Mouse (Mus musculus) gonadal fat pad, adult 2 months (tissue): Measurements from ENCODE around the gene Elof1. TPM values are rescaled to one million over a fixed set of nuclear protein-coding genes. Genes with fewer than 3 reads are reported as not detected.
"Not testable (repeated sequence)": the region's sequence is repeated elsewhere in the genome, so short reads cannot be mapped to it uniquely, and the experiment has no call there.

ENCODE experiments used
- DNase-seq: peaks from one replicate; pipeline ENCODE4 v3.0.0-alpha.2; 2012; ENCODE audit warnings: low read depth
- polyA plus RNA-seq: library from polyadenylated mRNA; depleted of rRNA; stranded (reverse); fragments of >200 nt; gene quantifications from 2 replicates; pipeline ENCODE4 v1.2.3, GENCODE M21; 2012; rRNA removed

Gene Elof1
- polyA plus RNA-seq, 1 experiment: 171 TPM

DNA sequence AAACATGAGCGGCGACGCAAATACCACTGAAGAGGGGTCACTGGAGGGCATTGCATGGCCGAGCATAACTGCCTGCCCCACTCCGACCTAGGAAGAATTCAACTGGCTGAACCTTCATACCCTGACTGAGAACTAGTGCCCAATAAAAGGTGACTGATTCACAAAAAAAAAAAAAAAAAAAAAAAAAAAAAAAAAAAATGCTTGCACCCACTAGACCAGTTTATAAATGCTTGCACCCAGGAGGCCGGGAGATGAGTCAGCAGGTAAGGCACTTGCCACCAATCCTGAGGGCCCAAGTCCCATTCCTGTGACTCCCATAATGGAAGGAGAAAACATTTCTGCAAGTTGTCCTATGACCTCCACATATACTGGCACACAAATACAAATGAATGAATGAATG is 24.2 kb downstream of the Elof1 start:
- no peak for DNase-seq

DNA sequence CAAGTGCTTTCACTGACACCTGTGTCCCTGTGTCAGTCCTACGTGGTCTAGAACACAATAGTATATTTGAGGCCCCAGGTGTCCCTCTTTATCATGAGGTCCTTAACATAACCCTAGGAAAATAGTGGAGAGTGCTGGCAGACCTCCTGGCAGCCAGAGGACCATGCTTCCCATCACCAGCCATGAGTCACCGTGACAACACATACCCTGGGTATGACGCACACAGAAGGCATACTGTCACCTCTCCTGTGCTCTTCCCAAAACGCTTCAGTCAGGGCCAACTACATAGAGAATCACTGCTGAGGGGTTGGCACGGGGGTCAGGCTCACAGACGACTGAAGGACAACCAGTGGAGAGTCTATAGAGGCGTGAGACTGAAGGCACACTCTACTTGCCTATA is 27.0 kb downstream of the Elof1 start:
- no peak for DNase-seq

DNA sequence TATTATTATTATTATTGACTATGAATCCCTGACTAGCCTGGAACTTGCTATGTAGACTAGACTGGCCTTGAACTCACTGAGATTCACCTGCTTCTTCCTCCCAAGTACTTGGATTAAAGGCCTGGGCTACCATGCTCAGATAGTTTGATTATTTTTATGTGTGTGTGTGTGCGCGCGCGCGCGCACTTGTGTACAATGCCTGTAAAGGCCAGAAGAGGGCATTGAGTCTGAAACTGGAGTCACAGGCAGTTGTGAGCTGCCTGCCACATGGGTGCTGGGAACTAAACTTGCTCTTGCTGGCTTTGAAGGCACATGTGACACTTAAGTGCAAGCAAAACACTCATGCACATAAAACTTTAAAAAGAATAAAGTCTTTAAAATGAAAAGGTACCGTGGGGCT is 27.7 kb downstream of the Elof1 start:
- DNase-seq: no peak

DNA sequence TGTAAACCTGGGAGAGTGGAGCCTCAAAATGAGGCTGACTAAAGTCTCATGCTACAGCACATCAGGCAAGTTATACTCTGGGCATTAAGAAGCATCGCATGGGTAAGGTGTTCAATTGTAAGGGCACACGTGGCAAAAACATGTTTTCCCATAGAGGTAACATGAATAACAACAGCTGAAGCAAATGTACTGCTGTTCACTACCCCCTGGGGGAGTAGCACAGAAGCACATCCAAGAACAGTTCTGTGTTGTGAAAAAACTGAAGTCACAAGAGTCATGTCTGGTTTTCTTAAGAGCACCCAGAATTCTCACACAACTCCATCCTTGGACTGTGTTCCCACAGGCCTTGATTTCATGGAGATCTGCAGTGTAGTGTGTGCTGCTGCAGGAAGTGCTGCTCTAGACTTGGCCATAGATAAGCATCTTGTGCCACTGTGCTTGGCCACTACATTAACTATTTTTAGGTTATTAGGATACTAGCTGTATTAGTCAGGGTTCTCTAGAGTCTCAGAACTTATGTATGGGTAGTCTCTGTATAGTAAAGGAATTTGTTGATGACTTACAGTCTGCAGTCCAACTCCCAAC is 29.8 kb downstream of the Elof1 start:
- DNase-seq: no peak

DNA sequence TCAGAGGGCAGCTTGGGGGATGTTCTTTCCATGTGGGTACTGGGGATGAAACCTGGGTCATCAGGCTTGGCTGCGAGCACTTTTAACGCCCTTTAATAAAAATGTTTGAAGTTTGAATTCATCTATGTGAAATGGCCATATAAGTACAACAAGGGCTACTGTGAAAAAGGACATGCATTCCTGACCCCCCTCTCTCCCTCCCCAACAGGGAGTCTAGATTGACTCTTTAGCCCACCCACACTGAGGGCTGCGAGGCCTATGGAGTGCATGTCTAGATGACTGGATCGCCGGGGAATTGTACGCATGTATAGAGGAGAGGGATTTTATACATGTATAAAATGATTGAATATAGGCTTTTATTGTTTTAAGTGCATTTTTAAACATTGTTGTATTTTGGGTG is 31.0 kb downstream of the Elof1 start:
- DNase-seq: no peak

DNA sequence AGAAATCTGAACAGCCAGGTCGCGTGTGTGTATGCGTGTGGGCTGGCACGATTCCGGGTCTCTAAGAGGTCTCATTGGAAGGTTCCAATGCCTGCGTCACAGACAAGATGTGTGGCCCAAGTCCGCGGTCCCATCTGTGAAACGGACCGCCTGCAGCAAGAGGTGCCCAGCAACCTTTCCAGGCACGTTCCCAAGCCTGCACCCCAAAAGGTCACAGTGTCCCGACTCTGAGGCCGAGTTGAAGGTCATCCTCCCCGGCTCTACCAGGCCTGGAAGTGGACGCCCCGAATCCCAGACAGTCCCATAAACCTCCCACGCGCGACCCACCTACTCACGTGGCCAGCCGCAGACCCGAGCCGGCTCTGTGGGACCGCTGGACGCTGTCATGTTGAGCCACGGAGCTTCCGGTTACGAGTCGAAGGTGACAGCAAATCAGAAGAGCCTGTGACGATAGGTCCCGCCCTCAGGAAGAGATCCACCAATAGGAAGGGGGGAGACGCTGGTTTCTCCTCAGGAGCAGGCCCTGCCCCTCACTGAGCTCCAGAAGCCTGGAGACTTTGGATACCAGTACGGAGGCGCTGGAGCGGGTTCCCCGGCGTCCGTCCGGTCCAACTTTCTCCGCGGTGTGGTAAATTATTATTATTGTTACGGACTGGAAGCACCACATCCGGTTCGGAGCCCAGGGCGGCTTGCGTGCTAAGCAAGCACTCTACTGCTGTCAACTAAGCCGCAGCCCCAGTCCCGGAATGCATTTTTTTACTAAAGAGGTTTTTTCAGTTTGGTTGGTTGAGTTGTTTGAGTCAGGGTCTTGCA is 31.7 kb downstream of the Elof1 start, which contains the start of gene Ecsit:
Gene Ecsit, minus strand, starts transcription at position 417 of the 813 bp plus-strand sequence.
- peak; percentile 89 for DNase-seq

DNA sequence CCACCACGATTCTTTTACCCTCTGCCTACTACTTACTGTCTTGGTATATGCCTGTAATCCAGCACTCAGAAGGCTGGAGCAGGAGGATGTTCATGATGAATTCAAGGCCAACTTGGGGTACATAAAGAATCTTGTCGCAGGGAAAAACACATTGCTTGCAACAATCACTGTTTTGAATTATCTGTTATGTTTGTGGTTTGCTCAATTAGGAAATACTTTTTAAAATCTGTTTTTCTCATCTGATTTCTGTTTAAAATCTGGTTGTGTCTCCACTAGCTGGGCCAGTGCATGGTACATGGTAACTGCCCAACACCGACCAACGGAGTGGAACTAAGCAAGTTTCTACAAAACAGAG is 32.3 kb downstream of the Elof1 start:
- DNase-seq: no peak

DNA sequence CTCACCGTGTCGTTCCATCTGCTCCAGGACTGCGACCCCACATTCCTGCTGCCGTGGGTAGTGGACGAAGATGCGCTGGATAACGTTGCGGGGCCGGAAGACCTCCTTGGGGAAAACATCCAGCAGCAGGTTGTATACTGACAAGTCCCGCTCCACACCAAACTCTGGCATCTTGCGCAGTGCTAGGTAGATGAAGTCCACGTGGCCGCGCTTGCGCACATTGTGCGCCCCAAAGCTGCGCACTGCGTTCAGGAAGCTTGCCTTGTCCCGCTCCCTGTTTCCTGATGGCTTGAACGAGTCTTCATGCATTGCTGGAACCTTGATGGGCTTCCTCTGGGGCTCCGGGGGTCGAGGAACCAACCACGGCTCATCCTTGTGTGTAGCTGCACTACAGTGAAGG is 40.7 kb downstream of the Elof1 start:
- DNase-seq: no peak

DNA sequence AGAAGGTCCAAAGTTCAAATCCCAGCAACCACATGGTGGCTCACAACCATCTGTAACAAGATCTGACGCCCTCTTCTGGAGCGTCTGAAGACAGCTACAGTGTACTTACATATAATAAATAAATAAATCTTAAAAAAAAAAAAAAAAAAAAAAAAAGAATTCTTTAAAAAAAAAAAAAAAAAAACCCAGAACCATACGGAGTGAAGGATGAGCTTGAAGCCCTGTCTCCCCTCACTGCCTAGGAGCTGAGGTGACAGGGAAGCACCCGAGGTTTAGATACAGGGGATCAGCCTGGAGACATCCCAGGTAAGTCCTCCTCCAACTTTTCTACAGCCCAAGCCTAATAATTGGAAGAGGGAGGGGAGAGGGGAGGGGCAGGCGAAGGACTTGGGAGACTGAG is 41.2 kb downstream of the Elof1 start:
- DNase-seq: not testable (repeated sequence)

DNA sequence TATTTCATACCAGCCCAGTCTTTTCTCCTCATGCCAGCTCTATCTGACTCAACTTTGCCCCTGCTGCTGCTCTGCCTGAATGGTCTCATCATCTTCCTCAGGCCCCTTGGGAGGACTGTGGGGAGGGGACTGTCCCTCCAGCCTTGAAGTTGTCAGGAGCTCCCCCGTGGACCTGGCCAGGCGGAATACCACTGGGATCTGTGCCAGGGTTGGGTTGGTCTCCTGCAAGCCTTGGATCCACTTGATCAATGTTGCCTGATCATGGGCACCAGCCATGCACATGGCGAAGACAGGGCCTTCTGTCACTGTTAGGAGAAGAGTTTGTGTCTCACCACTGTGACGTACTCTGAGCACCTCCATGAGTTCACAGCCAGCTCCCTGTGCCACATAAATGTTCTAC is 44.7 kb downstream of the Elof1 start:
- DNase-seq: no peak

DNA sequence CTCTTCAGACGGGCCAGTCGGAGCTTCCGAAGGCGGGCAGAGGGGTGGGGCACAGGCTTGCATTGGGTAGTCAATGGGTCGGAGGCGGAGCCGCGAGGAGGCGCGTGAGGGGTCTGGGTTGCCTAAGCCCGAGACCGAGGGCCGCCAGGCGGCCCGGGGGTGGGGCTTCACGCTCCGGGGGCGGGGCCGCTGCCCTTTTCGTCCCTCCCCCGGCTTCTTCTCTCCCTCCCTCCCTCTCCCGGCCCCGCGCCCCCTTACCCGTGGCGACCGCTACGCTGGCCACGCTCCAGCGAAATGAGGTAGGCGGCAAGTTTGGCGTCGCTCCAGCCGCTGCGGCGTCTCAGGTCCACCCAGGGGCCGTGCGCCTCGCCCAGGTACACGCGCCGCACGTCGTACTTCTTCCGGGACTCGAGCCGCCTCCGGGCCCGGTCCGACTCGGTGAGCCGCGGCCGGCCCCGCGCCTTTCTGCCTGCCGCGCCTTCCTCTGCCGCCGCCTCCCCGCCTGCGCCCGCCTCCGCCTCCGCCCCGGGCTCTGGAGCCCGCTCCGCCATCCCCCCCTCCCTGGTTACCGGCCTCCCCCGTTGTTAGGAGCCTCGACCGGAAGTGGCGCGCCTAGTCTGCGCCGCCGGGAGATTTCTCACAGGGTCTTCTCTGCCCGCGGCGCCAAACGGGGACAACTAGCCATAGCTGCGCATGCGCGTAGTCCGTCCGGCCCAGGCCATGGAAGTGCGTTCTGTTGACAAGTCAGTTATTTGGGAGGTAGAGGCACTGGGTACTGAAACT is 46.0 kb downstream of the Elof1 start, which contains the start of the genes Gm49318 and Zfp653:
Gene Gm49318, minus strand, starts transcription at position 469 of the 783 bp plus-strand sequence.
Gene Zfp653, minus strand, starts transcription at position 586 of the 783 bp plus-strand sequence.
- DNase-seq: no peak

DNA sequence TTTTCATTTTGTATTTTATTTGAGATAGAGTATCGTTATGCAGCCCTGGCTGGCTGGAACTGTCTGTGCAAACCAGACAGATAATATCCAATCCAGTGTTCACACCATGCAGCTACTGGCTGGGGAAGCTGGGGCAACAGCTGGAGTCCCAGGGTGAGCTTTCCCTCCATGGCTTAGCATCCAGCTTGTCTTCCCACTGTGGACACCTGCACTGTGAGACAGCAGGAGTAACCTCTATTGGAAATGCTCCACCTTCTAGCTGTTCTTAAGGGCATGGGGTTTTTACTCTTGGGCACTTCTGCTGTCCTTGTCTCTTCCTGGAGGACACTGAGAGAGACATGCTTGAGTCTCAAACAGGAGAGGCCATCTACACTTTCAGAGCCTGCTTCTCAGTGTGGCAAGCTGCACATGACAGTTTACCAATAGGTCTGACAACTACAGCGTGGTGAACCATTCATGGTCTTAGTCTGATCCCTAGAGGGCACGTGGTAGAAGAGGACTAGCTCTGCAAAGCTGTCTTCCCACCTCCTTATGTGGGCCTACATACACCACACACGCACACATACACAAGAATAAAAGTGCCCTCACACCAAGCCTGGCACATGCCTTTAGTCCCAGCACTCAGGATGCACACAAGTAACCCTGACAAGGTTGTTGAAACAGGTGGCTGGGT is 47.0 kb downstream of the Elof1 start:
- DNase-seq: no peak

DNA sequence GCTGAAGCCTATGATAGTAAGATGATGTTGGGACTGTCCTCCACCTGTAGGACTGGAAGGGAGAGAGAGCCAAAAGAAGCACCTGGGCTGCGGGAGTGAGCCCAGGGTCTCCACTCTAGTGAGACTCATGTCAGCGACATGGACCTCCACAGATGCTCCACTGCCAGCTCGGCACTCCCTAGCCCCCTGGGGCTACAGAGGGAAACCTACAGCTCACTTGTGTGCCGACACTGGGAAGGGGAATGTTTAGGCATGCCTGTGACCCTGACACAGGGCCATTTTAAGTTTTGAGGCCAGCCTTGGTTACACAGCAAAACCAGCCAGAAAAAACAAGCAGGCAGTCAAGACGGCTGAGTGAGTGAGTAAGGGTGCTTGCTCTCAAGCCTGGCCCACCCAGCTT is 49.8 kb downstream of the Elof1 start:
- DNase-seq: no peak

DNA sequence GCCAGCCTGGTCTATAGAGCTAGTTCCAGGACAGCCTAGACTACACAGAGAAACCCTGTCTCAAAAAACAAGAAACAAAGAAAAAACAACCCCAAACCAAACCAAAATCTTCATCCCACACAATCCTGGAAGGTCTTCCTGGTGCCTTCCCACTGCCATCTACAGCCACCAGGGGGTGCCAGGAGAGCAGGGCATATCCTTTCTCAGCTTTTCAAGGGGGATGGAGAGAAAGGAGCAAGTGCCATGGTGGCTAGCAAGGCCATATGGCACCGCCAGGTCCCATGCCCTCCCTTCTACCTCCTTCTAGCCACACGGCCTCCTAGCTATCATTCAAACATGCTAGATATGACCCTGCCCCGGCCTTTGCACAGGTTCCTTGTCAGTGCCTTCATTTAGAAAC is 50.5 kb downstream of the Elof1 start:
- DNase-seq: no peak

DNA sequence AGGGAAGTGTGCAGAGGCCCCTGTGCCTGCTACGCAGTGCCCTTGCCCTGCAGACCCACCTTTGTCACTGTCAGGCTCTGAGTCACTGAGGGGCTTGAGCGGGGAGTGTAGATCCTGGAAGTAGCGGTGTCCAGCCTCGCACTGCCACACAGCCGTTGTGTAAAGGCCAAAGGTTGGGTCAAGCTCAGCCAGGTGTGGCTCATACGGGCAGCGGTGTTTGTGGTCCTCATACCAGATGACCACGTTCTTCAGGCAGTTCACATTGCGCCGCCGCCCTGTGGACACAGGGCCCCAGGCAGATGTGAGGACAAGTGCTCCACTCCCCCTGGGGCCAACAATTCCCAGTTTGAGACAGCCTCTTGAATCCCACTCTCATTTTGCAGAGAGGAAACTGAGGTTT is 51.3 kb downstream of the Elof1 start:
- DNase-seq: no peak

DNA sequence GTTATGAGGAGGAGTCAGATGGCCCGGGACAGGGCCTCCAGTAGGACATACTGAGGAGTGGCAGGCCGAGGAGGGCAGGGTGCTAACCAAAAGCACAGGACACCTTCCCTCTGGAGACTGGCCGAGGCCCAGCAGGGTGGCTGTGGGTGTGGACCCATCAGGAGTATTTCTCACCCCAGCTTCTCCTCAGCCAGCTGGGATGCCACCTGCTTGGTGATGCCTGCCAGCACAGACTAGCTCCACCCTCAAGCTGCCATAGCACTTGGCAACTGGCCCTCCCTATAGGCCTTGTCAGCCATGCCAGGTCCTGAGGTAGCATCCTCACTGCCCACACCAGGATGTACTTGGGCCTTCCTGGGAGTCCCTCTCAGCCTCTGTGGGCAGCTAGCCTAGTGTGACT is 52.6 kb downstream of the Elof1 start:
- DNase-seq: no peak

Other genes with a start within 250 kb of the Elof1 start
- gene Rab3d, start 199.0 kb downstream of the Elof1 start, polyA plus RNA-seq: 99.0 and 149 TPM in 2 replicates
- 7.8 and 8.3 TPM in 2 replicates for gene Ccdc159, start 189.7 kb downstream of the Elof1 start, polyA plus RNA-seq
- gene Tmem205, start 189.6 kb downstream of the Elof1 start, polyA plus RNA-seq: 174 and 269 TPM in 2 replicates
- 9.2 and 9.8 TPM in 2 replicates for gene Plppr2, start 180.1 kb downstream of the Elof1 start, polyA plus RNA-seq
- 6.9 and 10.4 TPM in 2 replicates for gene Swsap1, start 161.4 kb downstream of the Elof1 start, polyA plus RNA-seq
- 5.7 and 6.4 TPM in 2 replicates for gene Epor, start 153.7 kb downstream of the Elof1 start, polyA plus RNA-seq
- gene Rgl3, start 127.7 kb downstream of the Elof1 start, polyA plus RNA-seq: 30.4 and 37.1 TPM in 2 replicates
- gene Ccdc151, start 114.5 kb downstream of the Elof1 start, polyA plus RNA-seq: 0.66 and 1.2 TPM in 2 replicates
- gene Prkcsh, start 114.4 kb downstream of the Elof1 start, polyA plus RNA-seq: 72.1 and 108 TPM in 2 replicates
- gene Elavl3, start 65.1 kb downstream of the Elof1 start, polyA plus RNA-seq: 0.05 and 0.20 TPM in 2 replicates
- gene Gm49318, start 45.9 kb downstream of the Elof1 start, polyA plus RNA-seq: not detected in 2 replicates
- 12.7 and 15.7 TPM in 2 replicates for gene Zfp653, start 45.8 kb downstream of the Elof1 start, polyA plus RNA-seq
- gene Ecsit, start 31.7 kb downstream of the Elof1 start, polyA plus RNA-seq: 43.8 and 48.3 TPM in 2 replicates
- 145 and 181 TPM in 2 replicates for gene Cnn1, start 18.0 kb downstream of the Elof1 start, polyA plus RNA-seq
- 256 and 495 TPM in 2 replicates for gene Acp5, start 18.5 kb upstream of the Elof1 start, polyA plus RNA-seq
- 96.3 and 128 TPM in 2 replicates for gene Pigyl, start 39.7 kb upstream of the Elof1 start, polyA plus RNA-seq
- gene Zfp872, start 70.9 kb upstream of the Elof1 start, polyA plus RNA-seq: 0.93 and 1.0 TPM in 2 replicates
- 21.1 TPM in 2 replicates for gene Zfp809, start 108.5 kb upstream of the Elof1 start, polyA plus RNA-seq
- gene Zfp599, start 142.7 kb upstream of the Elof1 start, polyA plus RNA-seq: 0.26 and 0.30 TPM in 2 replicates
- gene Zfp810, start 190.5 kb upstream of the Elof1 start, polyA plus RNA-seq: 11.2 and 13.2 TPM in 2 replicates